8 mouse cellular contexts compared by ENCODE assay signal in the genomic region with DNA sequence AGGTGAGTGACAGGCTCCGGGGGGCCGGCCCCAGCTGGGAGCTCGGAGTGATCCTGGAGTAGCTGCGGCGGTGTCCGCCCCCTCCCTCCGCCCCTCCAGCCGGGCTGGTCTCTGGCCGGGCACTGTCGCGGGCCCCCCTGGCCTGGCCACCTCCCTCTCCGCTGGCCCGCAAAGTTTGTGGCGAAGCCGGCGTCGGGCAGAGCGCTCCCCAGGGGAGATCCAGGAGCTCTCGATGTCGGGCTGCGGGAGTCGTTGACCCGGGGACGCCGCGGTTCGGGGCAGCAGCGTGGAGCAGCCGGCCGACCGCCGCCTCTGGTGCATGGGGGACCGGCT. TPM values are rescaled to one million over a fixed set of nuclear protein-coding genes. Genes with fewer than 3 reads are reported as not detected.
DNase-seq lines count a peak whose midpoint lies in the region; ATAC-seq and TF ChIP-seq lines count a peak whose summit lies in the region.

A gene (plus strand): TSS at position 169 of the 333 bp plus-strand sequence.

- no peak for TF ChIP-seq CTCF in liver, adult 2 months (IDR thresholded peaks at IDR 0.05; ENCODE audit: low read depth, low read length)

- H3K9me3 ChIP-seq in heart, embryonic 14.5 days (ENCODE audit: control insufficient read depth, low read length): no peaks in the 10 kb centered on the region
- no peaks in the 10 kb centered on the region for H3K9me3 ChIP-seq in neural tube, embryonic 13.5 days

- no peak; the same call in 1 of the 2 replicates for ATAC-seq in heart, embryonic 14.5 days (ENCODE audit: insufficient number of reproducible peaks, insufficient read depth, low FRiP score, low read depth)
- peak; percentile 42 for ATAC-seq in neural tube, embryonic 13.5 days (ENCODE audit: low read depth)

- DNase-seq in liver, adult 2 months (ENCODE audit: extremely low read depth, low read depth, low spot score): no peak
- no peak for DNase-seq in liver
- no peak for DNase-seq in left cerebral cortex, postnatal 25 days (ENCODE audit: low spot score in 2 of 2)
- DNase-seq in right cerebral cortex, postnatal 14 days: no peak
- DNase-seq in thymus, postnatal 14 days: no peak

- peak within 1 kb of the TSS; percentile 81 for H3K4me3 ChIP-seq in liver, adult 2 months (ENCODE audit: insufficient read depth, low read depth, low read length)
- peak within 1 kb of the TSS; percentile 93 for H3K4me3 ChIP-seq in brown adipose tissue, adult 24 weeks (ENCODE audit: insufficient read depth, low read depth, low read length)
- peak within 1 kb of the TSS; percentile 82 to 86 for H3K4me3 ChIP-seq in heart, embryonic 14.5 days (ENCODE audit: control insufficient read depth in 1 of 2, insufficient read depth in 1 of 2, low read depth in 1 of 2, low read length in 2 of 2)
- peak within 1 kb of the TSS; percentile 86 for H3K4me3 ChIP-seq in neural tube, embryonic 13.5 days

- WGBS in liver, adult 2 months: under 1% methylated on average over 26 of the region's 33 CpGs
- WGBS in heart, embryonic 14.5 days: under 1% methylated on average over 26 of the region's 33 CpGs
- WGBS in neural tube, embryonic 13.5 days: under 1% methylated on average over 32 of the region's 33 CpGs

- H3K4me1 ChIP-seq in liver, adult 2 months (ENCODE audit: control insufficient read depth, insufficient read depth, low read length): peaks cover 4% of the 10 kb centered on the region
- no peaks in the 10 kb centered on the region for H3K4me1 ChIP-seq in brown adipose tissue, adult 24 weeks (ENCODE audit: control insufficient read depth, insufficient read depth, insufficient read length, low read length)
- H3K4me1 ChIP-seq in heart, embryonic 14.5 days (ENCODE audit: control insufficient read depth in 2 of 2, insufficient read depth in 2 of 2, low read length in 2 of 2): peaks cover 5 to 26% of the 10 kb centered on the region in 2 experiments
- H3K4me1 ChIP-seq in neural tube, embryonic 13.5 days (replicated peaks): peaks cover 40% of the 10 kb centered on the region

- H3K27ac ChIP-seq in liver, adult 2 months (replicated peaks; ENCODE audit: insufficient read depth, low read depth, low read length): peak within 1 kb of the TSS; percentile 86
- H3K27ac ChIP-seq in brown adipose tissue, adult 24 weeks (replicated peaks; ENCODE audit: low read depth, low read length): peak within 1 kb of the TSS; percentile 73
- peak within 1 kb of the TSS; percentile 93 to 94 for H3K27ac ChIP-seq in heart, embryonic 14.5 days (replicated peaks in 1 of 2; ENCODE audit: control insufficient read depth in 1 of 2, insufficient read depth in 1 of 2, low read depth in 2 of 2, low read length in 2 of 2)
- H3K27ac ChIP-seq in neural tube, embryonic 13.5 days (replicated peaks): peak within 1 kb of the TSS; percentile 88

- peaks cover 31% of the 10 kb centered on the region for H3K79me2 ChIP-seq in liver, adult 2 months (ENCODE audit: control insufficient read depth, insufficient read depth, low read length)

- peak within 1 kb of the TSS; percentile 94 for H3K4me2 ChIP-seq in heart, embryonic 14.5 days (ENCODE audit: low read length)
- H3K4me2 ChIP-seq in neural tube, embryonic 13.5 days: peak within 1 kb of the TSS; percentile 93

- peak within 1 kb of the TSS; percentile 89 for H3K9ac ChIP-seq in liver, adult 2 months (ENCODE audit: low read depth, low read length)
- peak within 1 kb of the TSS; percentile 89 for H3K9ac ChIP-seq in heart, embryonic 14.5 days (ENCODE audit: low read length)
- peak within 1 kb of the TSS; percentile 80 for H3K9ac ChIP-seq in neural tube, embryonic 13.5 days

- 0 out of 2 replicates have a peak, but pooled peaks have one; percentile 44 for TF ChIP-seq POLR2A in liver, adult 2 months (IDR thresholded peaks at IDR 0.05; ENCODE audit: extremely low read depth, insufficient read depth, low read length)

- H3K27me3 ChIP-seq in liver, adult 2 months (ENCODE audit: control insufficient read depth, insufficient read depth, low read length): no peaks in the 10 kb centered on the region
- no peaks in the 10 kb centered on the region for H3K27me3 ChIP-seq in heart, embryonic 14.5 days (ENCODE audit: control insufficient read depth, insufficient read depth, low read length)
- H3K27me3 ChIP-seq in neural tube, embryonic 13.5 days: peaks cover 17% of the 10 kb centered on the region

- H3K36me3 ChIP-seq in liver, adult 2 months (ENCODE audit: control insufficient read depth, insufficient read depth, low read length): no peaks in the 10 kb centered on the region
- no peaks in the 10 kb centered on the region; the same call in 1 of the 2 replicates for H3K36me3 ChIP-seq in heart, embryonic 14.5 days (ENCODE audit: control insufficient read depth, insufficient read depth, low read length)
- H3K36me3 ChIP-seq in neural tube, embryonic 13.5 days: no peaks in the 10 kb centered on the region

- intact Hi-C loops in left cerebral cortex, postnatal 25 days (cut with DNase I): loop anchor here (2.0 to 5.0 kb wide), 2 partner anchors 35 to 106 kb away; a partner anchor contains a TSS

RNA-seq across cellular contexts. Expression of the gene that starts here (rescaled TPM):
- total RNA-seq in liver, adult 2 months (2014; rRNA removed): 4.6 and 4.8 TPM in 2 replicates
- polyA plus RNA-seq in liver, adult 2 months (2012; rRNA removed): 13.4 and 15.3 TPM in 2 replicates
- 8.4 and 9.0 TPM in 2 replicates for polyA plus RNA-seq in brown adipose tissue, adult 24 weeks (2012; ENCODE audit: insufficient read depth, insufficient read length, missing spikeins)
- 11.8 and 13.2 TPM in 2 replicates for polyA plus RNA-seq in heart, embryonic 14.5 days (2014; fragmentation: Nextera tagmentation; extraction: Ambion mirVana)
- 10 to 100 TPM; 10.7 to 13.6 TPM for total RNA-seq in left cerebral cortex, postnatal 25 days (2021)
- 14.9 and 15.6 TPM in 2 replicates for polyA plus RNA-seq in neural tube, embryonic 13.5 days (2015; fragmentation: Nextera tagmentation; extraction: Ambion mirVana)
